Mouse (Mus musculus) heart, embryonic 16.5 days (tissue): ENCODE results near the gene Faiml. TPM values are rescaled to one million over a fixed set of nuclear protein-coding genes. Genes with fewer than 3 reads are reported as not detected.

Experiments used
- ATAC-seq: fragments of 200-750 bp; cut with Nextera tagmentation; replicated peaks from 2 replicates; pipeline ENCODE4 v1.8.0; 2017; ENCODE audit warnings: moderate number of reproducible peaks; ENCODE audit not compliant: insufficient read depth, low FRiP score; ENCODE audit errors: extremely low read depth
- H3K27ac ChIP-seq: fragments of 300-500 bp; sonication (generic); 2 replicates; pipeline ENCODE4 v1.5.1; 2014; ENCODE audit warnings: mild to moderate bottlenecking, low read length, control low read depth, moderate library complexity
- H3K27me3 ChIP-seq: fragments of 300-500 bp; sonication (generic); 2 replicates; pipeline ENCODE4 v1.6.1; 2014; ENCODE audit warnings: low read length, mixed read lengths; ENCODE audit not compliant: control insufficient read depth, insufficient read depth
- H3K36me3 ChIP-seq: fragments of 300-500 bp; sonication (generic); 2 replicates; pipeline ENCODE4 v1.6.1; 2014; ENCODE audit not compliant: control insufficient read depth, insufficient read depth
- H3K4me1 ChIP-seq: fragments of 300-500 bp; sonication (generic); 2 replicates; pipeline ENCODE4 v1.6.1; 2014; ENCODE audit warnings: low read length, mixed read lengths; ENCODE audit not compliant: control insufficient read depth, insufficient read depth
- H3K4me2 ChIP-seq: fragments of 300-500 bp; sonication (generic); 2 replicates; pipeline ENCODE4 v1.6.1; 2014; ENCODE audit warnings: low read depth, mild to moderate bottlenecking, control low read depth, low read length
- H3K4me3 ChIP-seq: fragments of 300-500 bp; sonication (generic); 2 replicates; pipeline ENCODE4 v1.5.1; 2014; ENCODE audit warnings: mild to moderate bottlenecking, control low read depth, low read length
- H3K9ac ChIP-seq: fragments of 300-500 bp; sonication (generic); 2 replicates; pipeline ENCODE4 v1.6.1; 2014; ENCODE audit warnings: low read length, control low read depth
- H3K9me3 ChIP-seq: fragments of 300-500 bp; sonication (generic); replicated peaks from 2 replicates; pipeline ENCODE4 v1.6.1; 2016; ENCODE audit warnings: low read length; ENCODE audit not compliant: control insufficient read depth
- WGBS: fragments of 180-500 bp; shearing (Covaris S2); extraction: QIAGEN DNeasy Blood & Tissue Kit; methylation state at CpG from one replicate; pipeline ENCODE4 v1.1.7; 2014; 5-methylcytosine and 5-hydroxymethylcytosine counted together
- polyA plus RNA-seq: library from polyadenylated mRNA; unstranded; fragments of >200 nt; fragmentation: Nextera tagmentation; extraction: Ambion mirVana; gene quantifications from 2 replicates; pipeline ENCODE4 v1.2.1, GENCODE M21; 2015

Faiml gene
- polyA plus RNA-seq, result not detected in 2 replicates

DNA sequence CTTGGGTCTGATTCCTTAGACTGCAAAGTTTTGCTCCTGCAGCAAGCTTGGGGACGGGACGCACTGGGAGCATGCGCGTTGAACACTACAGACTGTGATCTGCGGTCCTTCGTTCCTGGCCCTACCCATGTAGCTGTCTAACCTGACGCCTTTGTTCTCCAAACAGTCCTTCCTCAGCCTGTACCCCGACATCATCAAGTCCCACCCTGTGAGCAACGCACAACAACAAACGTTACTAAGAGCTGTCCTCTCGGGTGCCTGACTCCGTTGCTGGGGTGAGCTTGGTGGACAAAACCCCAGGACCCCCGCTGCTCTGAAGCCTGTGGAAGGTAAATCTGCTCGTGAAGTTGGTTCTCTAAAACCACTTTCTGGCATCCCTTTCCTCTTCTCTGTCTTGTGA, at the start of gene Faiml:
Faiml (minus strand) TSS at position 101 of the 400 bp plus-strand sequence.
- 82% methylated on average over 14 of the region's 14 CpGs for WGBS
- ATAC-seq, result no peak

DNA sequence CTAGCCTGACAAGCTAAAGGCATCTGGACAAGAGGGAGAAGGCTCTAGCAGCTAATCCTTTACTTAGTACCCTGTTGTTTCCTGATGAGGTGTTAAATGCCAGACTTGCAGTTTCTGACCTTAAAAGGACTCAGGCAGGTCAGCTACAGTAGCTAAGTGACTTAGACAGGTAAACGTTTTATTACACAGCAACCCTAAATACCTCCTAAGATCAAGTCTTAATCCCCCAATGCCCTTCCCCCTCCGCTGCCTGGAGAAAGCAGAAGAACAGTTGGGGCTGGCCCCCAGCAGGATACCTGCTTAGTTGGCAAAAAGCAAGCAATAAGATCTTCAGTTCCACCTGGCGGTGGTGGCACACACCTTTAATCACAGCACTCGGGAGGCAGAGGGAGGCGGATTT, 21.9 kb upstream of the Faiml start:
- ATAC-seq, result no peak

More for the DNA sequence above, at the start of gene Faiml:
- Histone ChIP-seq H3K4me3 (no peak within 1 kb of the TSS), H3K27me3 (no peaks in the 10 kb centered on the region), H3K36me3 (no peaks in the 10 kb centered on the region), H3K9me3 (no peaks in the 10 kb centered on the region), H3K4me2 (no peak within 1 kb of the TSS), H3K4me1 (no peaks in the 10 kb centered on the region), H3K27ac (no peak within 1 kb of the TSS), H3K9ac (no peak within 1 kb of the TSS)

DNA sequence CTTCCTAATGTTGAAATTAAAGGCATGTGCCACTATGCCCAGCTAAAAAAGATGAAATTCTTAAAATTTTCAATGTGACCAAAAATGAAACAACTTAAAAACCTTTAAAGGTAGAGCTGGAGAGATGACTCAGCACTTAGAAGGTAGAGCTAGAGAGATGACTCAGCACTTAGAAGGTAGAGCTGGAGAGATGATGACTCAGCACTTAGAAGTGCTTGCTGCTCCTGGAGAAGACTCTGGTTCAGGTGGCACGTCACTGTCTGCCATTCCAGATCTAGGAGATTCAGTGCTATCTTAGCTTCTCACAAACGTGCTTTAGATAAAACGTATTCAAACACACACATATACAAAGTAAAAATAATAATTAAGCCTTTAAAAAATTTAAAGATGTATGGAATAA, 19.8 kb upstream of the Faiml start:
- Histone ChIP-seq H3K4me2 (no peak overlapping the region), H3K27me3 (no peaks in the 10 kb centered on the region), H3K27ac (no peak overlapping the region), H3K9ac (no peak overlapping the region), H3K4me1 (no peaks in the 10 kb centered on the region), H3K36me3 (peaks cover 16% of the 10 kb centered on the region), H3K4me3 (no peak overlapping the region), H3K9me3 (no peaks in the 10 kb centered on the region)
- WGBS, result 85% methylated on average over 3 of the region's 3 CpGs
- no peak for ATAC-seq

More for the DNA sequence above, 21.9 kb upstream of the Faiml start:
- Histone ChIP-seq H3K36me3 (peaks cover 27% of the 10 kb centered on the region), H3K27me3 (no peaks in the 10 kb centered on the region), H3K4me3 (no peak overlapping the region), H3K4me2 (no peak overlapping the region), H3K9me3 (no peaks in the 10 kb centered on the region), H3K4me1 (no peaks in the 10 kb centered on the region), H3K9ac (no peak overlapping the region), H3K27ac (no peak overlapping the region)
- WGBS, result 67% methylated on average over 5 of the region's 5 CpGs

DNA sequence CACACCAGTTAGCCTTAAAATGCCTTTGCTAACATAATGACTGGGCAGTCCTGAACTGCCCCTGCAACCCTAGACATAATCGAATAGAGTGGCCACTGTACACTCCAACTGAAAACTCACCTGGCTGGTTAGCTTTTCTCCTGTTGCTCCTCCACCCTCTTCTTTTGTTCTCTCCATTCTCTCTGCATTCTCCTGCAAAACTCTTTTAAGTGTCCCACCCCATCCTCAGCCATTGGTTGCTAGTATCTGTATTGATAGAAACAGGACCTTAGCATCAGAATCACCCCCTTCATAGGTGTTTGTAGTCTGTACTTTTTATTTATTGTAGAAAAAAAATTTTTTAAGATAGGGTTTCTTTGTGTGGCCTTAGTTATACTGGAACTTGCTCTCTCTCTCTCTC, 19.2 kb upstream of the Faiml start:
- no peak overlapping the region for H3K9ac ChIP-seq
- H3K27ac ChIP-seq, result no peak overlapping the region
- ATAC-seq, result no peak
- 93% methylated on average over 1 of the region's 1 CpGs for WGBS
- H3K9me3 ChIP-seq, result no peaks in the 10 kb centered on the region
- no peak overlapping the region for H3K4me2 ChIP-seq
- H3K4me3 ChIP-seq, result no peak overlapping the region
- H3K4me1 ChIP-seq, result no peaks in the 10 kb centered on the region
- no peaks in the 10 kb centered on the region for H3K27me3 ChIP-seq
- peaks cover 16% of the 10 kb centered on the region for H3K36me3 ChIP-seq

DNA sequence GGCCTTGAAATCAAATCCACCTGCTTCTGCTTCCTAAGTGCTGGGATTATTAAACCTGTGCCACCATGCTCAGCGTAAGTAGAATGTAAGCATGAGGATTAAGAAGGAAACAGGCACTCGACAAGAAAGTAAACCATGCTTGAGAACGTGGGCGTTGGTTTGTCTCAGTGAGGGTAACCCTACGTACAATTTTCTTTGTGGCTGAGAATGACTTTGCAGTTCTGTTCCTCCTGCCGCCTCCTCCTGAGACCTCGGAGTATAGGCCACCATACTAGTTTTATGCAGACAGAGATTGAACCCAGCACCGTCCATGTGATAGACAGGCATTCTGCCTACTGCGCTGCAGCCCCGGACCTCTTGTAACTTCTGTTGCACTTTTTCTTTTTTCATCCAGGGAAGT, 16.8 kb upstream of the Faiml start:
- no peak overlapping the region for H3K4me2 ChIP-seq
- 88% methylated on average over 10 of the region's 10 CpGs for WGBS
- ATAC-seq, result no peak

DNA sequence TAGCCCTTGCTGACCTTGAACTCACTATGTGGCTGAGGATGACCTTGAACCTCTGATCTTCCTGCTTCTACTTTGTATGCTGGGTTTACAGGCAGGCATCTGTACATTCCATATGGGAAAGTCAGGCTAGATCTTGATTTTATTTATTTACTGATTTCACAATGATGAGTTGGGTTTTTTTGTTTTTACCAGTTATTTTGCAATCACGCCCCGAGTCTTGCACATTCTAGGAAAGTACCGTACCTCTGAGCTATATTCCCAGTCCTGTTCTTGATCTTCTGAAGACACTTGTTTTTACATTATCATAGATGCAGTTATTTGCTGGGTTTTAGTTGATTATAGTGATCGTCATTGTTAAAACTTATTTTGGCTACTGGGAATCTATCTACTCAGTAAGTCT, 11.9 kb upstream of the Faiml start:
- H3K27ac ChIP-seq, result no peak overlapping the region
- peaks cover 3% of the 10 kb centered on the region; the same call in 1 of the 2 replicates for H3K4me1 ChIP-seq
- H3K36me3 ChIP-seq, result 0 out of 2 replicates have a peak, but pooled peaks cover under 1% of the 10 kb centered on the region
- WGBS, result 97% methylated on average over 4 of the region's 4 CpGs
- H3K4me2 ChIP-seq, result no peak overlapping the region
- no peaks in the 10 kb centered on the region for H3K9me3 ChIP-seq
- no peak overlapping the region for H3K4me3 ChIP-seq
- H3K9ac ChIP-seq, result no peak overlapping the region
- H3K27me3 ChIP-seq, result no peaks in the 10 kb centered on the region
- ATAC-seq, result no peak

More for the DNA sequence above, 16.8 kb upstream of the Faiml start:
- Histone ChIP-seq H3K27ac (no peak overlapping the region), H3K4me1 (no peaks in the 10 kb centered on the region), H3K4me3 (no peak overlapping the region), H3K36me3 (peaks cover 16% of the 10 kb centered on the region), H3K9me3 (no peaks in the 10 kb centered on the region), H3K9ac (no peak overlapping the region), H3K27me3 (no peaks in the 10 kb centered on the region)

DNA sequence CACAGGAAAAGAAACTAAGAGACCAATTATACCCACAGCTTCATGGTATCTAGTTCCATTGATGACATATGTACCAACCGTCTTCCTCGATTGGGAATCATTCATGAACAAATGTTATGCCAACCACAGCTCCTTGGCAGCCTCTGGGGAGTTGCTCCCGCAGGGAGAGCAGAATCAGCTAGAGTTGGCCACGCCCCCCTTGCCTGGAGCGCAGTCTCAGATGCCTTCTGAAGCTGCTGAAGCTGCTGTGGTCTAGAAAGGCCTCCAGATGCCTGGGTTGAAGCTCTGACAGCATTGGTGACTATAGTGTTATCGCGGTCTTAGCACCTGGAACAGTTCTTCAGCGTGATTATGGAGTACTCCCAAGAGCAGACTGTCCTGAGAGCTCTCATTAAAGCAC, 11.3 kb upstream of the Faiml start:
- WGBS, result 51% methylated on average over 8 of the region's 8 CpGs
- H3K4me2 ChIP-seq, result no peak overlapping the region

DNA sequence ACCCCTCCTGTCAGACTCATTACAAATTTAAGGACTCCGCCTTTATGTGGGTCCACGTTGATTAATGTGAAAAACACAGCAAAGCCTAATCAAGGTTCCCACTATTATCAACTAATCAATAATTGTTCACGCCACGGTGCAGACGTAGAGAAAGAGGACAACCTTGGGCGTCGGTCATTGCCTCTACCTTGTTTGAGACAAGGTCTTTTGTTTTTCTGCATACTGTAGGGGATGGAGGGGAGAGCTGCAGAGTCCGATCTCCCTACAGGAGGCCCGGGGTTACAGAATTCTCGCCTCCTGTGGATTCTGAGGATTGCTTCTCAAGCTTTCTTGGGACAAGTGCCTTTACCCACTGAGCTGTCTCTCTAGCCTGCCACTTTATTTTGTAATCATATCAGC, 6.9 kb upstream of the Faiml start:
- Histone ChIP-seq H3K4me2 (peak overlapping the region; percentile 89), H3K27me3 (no peaks in the 10 kb centered on the region), H3K4me3 (peak overlapping the region; percentile 75), H3K4me1 (peaks cover 8% of the 10 kb centered on the region), H3K9me3 (no peaks in the 10 kb centered on the region), H3K36me3 (no peaks in the 10 kb centered on the region), H3K27ac (no peak overlapping the region; the same call in 1 of the 2 replicates), H3K9ac (peak overlapping the region; percentile 81)
- 4% methylated on average over 10 of the region's 10 CpGs for WGBS
- ATAC-seq, result no peak

More for the DNA sequence above, 11.3 kb upstream of the Faiml start:
- Histone ChIP-seq H3K9me3 (no peaks in the 10 kb centered on the region), H3K27ac (no peak overlapping the region), H3K9ac (no peak overlapping the region), H3K27me3 (no peaks in the 10 kb centered on the region), H3K4me3 (no peak overlapping the region), H3K4me1 (peaks cover 3% of the 10 kb centered on the region; the same call in 1 of the 2 replicates), H3K36me3 (no peaks in the 10 kb centered on the region)
- ATAC-seq, result no peak

DNA sequence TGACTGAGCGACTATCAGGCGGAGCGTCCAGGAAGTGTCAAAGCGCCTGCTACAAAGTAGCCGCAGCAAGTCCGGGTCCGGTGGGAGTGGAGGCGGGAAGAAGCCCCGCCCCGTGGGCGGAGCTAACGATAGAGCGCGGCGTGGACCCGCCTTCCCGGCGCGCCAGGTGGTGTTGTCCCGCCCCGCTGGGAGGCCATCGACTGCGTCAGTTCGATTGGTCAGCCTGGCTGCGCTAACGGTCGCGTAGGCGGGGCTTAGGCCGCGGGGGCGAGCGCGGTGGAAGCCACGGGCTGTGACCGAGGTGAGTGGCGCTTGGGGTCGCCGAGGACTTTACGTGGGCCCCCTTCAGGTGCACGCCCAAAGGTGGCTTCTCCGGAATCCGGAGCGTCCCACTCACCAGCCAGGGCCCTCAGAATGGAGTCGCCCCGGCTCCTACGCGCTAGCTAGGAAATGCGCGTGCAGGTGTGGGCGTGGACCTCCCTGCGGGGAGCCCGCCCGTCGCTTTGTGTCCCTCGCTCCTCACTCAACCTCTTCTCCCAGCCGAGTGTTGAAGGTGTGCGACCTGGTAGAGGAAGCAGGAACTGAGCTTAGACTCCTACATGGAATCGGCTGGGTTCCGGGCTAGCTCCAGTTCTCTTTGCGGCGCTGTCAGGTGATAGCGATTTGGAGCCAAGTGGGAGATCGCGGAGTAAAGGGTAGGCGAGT, 6.3 kb upstream of the Faiml start, which contains the start of gene Cep70:
Cep70 (plus strand) TSS at position 178 of the 705 bp plus-strand sequence.
- Histone ChIP-seq H3K27ac (peak within 1 kb of the TSS; percentile 57), H3K9ac (peak within 1 kb of the TSS; percentile 81), H3K9me3 (no peaks in the 10 kb centered on the region), H3K4me2 (peak within 1 kb of the TSS; percentile 89), H3K4me1 (peaks cover 8% of the 10 kb centered on the region), H3K4me3 (peak within 1 kb of the TSS; percentile 75), H3K36me3 (no peaks in the 10 kb centered on the region), H3K27me3 (no peaks in the 10 kb centered on the region)
- WGBS, result 1% methylated on average over 66 of the region's 66 CpGs
- ATAC-seq, result peak; percentile 96
